Mouse (Mus musculus): ENCODE measurements at regions not wholly inside any gene's neighbourhood (a gene's known extent, or its start where the extent isn't known, plus 50 kb on each side); places are given as distances from the start of the nearest gene placed in this dataset.

DNA sequence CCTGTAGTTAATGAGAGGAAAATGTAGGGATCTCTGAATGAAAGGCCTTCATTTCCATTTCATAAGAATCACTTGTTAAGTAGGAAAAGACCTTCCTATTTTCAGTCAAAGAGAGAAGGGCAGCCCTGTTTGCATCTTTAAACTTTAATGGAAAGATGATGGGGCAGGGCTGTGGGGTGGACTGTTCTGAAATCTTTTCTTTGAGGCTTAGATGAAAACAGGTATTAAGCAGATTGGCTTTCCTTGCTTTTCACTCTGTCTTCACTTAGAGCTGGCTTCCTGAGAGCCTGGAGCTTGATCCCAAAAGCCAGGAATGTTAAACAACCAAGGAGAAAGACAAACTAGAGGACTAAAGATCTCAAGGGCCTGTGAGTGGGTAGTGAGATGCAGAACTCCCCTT is 400.3 kb downstream of the 1810013L24Rik start:
- intact Hi-C loops (cut with DNase I) = no loop called here
- no peak for DNase-seq

DNA sequence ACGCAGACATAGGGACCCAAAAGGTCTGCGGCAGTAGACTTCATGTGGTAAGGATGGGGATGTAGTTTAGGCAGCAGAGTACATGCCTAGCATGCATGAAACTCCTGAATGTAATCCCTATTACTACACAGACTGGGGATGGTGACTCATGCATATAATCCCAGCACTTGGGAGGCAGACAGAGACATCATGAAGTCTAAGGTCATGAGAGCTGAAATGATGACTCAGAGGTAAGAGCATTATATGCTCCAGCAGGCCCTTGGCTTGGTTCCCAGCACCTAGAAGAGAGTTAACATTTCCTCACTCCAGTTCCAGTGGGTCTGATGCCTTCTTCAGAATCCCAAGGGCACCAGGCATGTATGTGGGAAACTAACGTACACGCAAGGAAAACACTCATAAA is 412.2 kb downstream of the 1810013L24Rik start:
- peak; percentile 8 for DNase-seq
- intact Hi-C loops (cut with DNase I) = no loop called here

DNA sequence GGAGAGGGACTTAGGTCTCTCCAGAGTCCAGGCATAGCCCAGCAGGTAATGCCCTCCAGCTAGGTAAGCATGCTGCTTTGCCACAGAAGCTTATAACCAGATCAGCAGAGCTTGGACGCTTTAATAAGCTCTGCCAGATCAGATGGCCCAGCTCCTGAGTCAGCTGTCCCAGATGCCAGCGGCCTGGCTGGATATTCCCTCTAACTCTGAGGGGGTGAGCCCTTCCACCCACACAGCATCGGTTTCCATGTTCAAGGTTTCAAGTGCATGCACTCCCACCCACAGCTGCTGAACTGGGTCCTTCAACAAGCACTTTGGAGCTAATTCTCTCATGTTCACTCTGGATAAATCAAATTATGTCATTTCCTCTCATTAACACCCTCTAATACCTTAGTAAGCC is 417.3 kb downstream of the 1810013L24Rik start:
- intact Hi-C loops (cut with DNase I) = no loop called here
- no peak for DNase-seq

DNA sequence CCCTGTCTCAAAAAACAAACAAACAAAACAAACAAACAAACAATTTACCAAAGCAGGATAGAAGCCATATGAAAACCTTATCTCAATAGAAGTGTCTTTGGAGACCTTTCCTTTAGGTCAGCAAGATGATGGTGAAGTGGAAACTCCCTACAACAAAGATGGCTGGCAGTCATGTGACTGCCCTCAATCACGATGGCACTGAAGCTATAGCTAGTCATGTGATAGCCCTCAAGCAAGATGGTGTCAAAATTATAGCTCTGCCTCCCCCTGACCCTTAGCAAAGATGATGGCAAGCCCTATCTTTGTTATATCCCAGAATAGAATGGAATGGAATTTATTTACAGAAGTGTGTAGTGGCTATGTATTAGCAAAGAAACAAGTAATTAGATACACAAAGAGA is 423.2 kb downstream of the 1810013L24Rik start:
- intact Hi-C loops (cut with DNase I) = no loop called here
- DNase-seq = no peak

DNA sequence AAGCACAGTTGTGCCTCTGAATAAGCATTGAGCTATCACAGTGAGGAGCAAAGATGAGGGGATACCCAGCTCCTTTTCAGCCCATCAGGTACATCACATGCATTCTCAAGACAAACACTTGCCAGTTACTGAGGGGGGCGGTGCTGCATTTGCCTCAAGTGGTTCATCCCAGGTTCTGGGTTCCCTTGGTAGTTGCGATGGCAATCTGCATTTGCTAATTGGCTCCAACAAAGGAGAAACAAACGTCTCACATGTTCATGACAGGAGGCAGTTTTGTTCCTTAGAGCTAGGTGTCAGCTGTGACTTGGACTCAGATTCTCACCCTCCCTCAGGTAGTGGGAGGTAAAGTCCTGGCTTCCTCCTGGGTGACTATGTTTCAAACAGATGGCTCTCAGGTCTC is 425.5 kb downstream of the 1810013L24Rik start:
- no peak for DNase-seq
- intact Hi-C loops (cut with DNase I) = no loop called here

DNA sequence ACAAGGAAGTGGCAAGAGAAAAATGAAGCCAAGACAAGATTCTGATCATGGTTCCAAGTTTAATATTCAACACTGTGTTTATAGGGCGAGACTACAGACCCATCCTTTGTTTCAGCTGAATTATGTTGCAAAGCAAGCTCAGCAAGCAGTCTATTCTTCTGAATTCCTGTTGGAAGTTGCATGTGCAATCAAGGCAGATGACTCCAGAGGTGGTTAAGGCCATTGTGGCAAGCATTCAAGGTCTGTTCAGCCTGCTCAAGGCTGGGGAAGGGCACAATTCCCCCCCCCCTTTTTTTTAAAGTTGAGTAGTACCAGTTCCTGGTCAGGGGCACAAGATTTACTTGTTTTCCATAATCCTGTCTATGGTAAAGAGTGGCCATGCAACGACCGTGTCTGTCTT is 431.1 kb downstream of the 1810013L24Rik start:
- no peak for DNase-seq
- intact Hi-C loops (cut with DNase I) = no loop called here

DNA sequence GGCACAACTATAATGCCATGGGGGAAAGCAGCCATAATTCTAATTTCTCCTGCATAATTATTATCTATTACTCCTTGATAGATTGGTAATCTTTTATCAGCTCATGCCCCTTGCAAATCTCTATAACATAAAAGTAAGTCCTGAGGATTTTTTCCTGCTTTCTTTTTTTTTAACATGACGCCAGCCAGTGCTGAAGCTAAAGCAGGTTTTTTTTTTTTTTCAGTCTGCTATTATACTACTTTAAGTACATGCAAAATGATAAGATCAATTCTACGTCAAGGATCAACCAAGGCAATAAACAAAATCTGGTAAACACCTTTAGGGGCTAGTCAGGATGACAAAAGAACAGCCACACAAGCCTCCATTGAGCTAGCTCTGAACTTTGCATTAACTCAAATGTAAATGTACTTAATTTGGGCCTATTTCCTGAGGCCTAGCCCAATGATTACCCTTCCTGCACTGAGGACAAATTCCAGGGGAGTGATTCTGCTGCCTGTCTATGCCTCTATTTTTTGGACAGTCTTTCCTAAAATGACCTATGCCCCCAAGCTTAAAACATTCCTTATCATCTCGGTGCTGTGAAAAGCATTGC is 434.8 kb downstream of the 1810013L24Rik start:
- DNase-seq = no peak
- intact Hi-C loops (cut with DNase I) = no loop called here

DNA sequence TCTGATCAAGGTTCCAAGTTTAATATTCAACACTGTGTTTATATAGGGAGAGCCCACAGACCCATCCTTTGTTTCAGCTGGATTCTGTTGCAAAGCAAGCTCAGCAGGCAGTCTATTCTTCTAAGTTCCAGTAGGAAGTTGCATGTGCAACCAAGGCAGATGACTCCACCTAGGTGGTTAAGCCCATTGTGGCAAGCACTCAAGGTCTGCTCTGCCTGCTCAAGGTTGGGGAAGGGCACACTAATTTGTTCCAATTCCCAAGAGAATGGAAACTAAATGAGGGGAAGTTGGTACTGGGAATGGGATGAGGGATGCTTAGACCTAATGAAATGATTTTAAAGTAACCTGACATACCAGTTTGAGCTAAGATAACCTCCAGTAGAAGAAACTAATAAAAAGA is 437.3 kb downstream of the 1810013L24Rik start:
- no peak for DNase-seq
- intact Hi-C loops (cut with DNase I) = no loop called here

DNA sequence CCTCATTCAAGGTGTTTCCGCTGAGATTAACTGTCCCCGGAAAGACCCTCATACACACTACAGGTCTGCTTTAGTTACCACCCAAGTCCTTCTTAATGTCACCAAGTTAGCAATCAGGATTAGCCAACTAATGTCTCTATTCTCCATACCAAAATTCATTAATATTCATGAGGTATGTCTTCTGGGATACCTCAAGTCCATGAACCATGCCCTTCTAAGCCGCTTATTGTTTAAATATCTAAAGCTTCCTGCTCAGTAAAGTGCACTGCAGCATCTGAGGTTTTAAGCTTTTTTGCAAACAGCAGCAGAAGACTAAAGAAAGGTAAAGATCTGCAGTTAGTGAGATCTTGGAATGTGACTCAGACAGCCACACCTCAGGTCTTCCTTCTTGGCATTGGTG is 440.2 kb downstream of the 1810013L24Rik start:
- intact Hi-C loops (cut with DNase I) = loop anchor here (10.0 kb wide), 1 partner anchor 195 kb away; no protein-coding TSS in a partner anchor
- DNase-seq = no peak

DNA sequence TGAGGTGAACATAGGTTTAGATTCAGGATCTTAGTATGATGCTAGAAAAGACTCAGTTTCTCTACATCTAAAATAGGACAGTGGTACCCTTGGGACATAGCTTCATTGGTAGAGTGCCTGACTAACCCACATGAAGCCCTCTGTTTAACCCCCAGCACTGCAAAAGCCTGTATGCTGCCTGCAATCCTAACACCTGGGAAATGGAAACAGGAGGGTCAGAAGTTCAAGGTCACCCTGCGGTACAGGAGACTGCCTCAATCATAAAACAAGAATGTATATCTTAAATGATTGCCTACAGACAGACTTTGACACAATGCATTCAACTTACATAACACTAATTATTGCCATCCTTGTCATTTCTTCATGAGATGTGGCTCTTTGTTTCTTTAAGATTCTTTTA is 440.8 kb downstream of the 1810013L24Rik start:
- intact Hi-C loops (cut with DNase I) = loop anchor here (10.0 kb wide), 1 partner anchor 196 kb away; no protein-coding TSS in a partner anchor

DNA sequence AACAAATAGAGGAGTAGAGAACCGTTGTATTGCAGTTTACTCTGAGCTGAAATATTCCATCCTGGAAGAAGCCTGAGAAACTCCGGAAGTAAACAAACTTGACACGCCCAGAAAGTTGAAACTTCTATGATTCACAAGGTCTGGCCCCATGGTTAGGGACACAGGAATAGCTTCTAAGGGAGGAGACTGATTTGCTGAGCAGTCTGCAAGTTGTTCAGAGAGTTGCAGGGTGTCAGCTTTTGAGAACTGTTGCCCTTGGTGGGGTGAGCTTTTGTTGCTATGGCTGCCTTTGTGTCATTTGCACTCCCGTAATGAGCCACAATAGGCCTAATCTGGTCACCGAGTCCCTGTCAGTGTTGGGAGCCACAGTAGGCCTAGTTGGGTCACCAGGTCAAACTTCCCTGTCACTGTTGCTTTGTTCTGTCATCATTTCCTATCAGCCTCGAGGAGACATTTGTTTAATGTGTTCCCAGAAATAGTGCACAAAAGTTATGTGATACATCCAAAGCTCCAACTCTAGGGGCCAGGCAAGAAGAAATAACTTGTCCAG is 443.9 kb downstream of the 1810013L24Rik start:
- DNase-seq = no peak
- intact Hi-C loops (cut with DNase I) = loop anchor here (10.0 kb wide), 1 partner anchor 199 kb away; no protein-coding TSS in a partner anchor

More for the DNA sequence above, 440.8 kb downstream of the 1810013L24Rik start:
- no peak for DNase-seq

DNA sequence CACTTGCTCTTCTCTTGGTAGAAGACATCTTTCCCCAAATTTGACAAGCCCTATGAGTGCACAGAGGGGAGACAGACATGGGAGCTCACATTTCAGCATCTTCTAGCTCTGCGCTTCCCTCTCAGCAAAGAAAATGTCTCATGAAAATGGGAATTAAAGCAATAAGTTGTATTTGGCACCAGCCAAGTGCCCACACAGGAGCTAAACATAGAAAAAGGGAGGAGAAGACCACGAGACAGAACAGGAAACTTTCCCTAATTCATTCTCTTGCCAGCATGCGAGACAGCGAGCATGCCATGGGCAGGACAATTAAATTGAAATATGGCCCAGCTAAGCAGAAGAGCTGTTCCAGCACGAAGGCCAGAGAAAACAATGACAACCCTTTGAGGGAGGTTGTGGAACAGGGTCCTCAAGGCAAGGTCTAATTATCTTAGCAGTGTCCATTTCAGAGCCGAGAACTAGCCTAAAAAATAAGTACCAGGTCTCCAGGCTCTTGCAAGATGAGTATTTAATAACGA is 444.7 kb downstream of the 1810013L24Rik start:
- DNase-seq = no peak
- intact Hi-C loops (cut with DNase I) = loop anchor here (10.0 kb wide), 1 partner anchor 200 kb away; no protein-coding TSS in a partner anchor

DNA sequence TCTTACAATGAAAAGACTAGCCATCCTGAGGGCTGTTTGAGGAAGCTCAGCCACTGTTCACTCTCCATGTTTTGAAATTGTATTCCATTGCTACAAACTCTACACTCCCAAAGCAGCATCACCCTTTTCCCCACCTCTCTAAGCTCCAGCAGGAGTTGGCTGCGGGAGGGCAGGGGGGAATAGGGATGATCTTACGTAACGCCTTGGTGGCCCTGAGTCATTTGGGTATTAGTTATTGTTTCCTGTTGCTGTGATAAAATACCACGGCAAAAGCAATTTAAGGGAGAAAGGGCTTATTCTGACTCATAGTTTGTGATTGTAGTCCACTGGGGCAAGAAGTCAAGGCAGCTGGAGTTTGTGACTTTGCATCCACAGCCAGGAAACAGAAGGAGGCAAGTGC is 445.5 kb downstream of the 1810013L24Rik start:
- intact Hi-C loops (cut with DNase I) = loop anchor here (10.0 kb wide), 1 partner anchor 201 kb away; no protein-coding TSS in a partner anchor

DNA sequence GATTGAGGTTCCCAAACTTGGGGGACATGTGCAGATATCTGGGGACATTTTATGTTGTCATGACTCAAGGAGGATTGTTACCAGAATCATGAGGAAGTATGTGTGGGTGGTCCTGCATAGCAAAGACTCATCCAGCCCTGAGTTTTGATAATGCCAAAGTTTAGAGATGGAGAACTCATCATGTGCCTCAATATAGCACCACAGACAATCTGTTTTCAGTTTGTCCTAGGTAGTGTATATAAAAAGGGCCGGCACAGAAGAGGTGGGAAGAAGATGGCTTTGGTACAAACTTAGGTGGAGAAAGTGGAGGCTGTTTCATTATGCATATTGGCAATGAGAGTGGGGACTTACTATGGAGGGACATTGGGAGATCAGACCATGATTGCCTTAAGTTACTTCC is 447.2 kb downstream of the 1810013L24Rik start:
- DNase-seq = no peak
- intact Hi-C loops (cut with DNase I) = loop anchor here (10.0 kb wide), 1 partner anchor 202 kb away; no protein-coding TSS in a partner anchor

More for the DNA sequence above, 445.5 kb downstream of the 1810013L24Rik start:
- no peak for DNase-seq

DNA sequence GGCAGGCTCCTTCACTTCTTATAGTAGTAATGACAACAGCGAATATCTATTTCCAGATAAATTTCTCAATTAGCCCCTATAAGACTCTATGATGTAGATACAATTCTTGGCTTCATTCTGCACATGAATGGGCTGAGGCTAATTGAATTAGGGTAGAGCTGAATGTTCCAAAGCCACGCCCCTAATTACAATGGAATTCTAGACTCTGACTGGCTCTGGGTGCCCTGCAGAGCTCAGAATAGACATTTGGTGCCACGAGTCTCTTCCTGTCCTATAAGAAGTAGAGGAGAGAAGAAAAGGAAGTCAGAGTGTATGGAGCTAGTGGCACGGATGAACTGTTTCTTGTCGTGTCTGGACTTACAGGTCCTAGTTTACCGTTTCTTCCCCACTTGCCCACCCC is 449.8 kb downstream of the 1810013L24Rik start:
- DNase-seq = no peak
- intact Hi-C loops (cut with DNase I) = loop anchor here (10.0 kb wide), 1 partner anchor 205 kb away; no protein-coding TSS in a partner anchor

DNA sequence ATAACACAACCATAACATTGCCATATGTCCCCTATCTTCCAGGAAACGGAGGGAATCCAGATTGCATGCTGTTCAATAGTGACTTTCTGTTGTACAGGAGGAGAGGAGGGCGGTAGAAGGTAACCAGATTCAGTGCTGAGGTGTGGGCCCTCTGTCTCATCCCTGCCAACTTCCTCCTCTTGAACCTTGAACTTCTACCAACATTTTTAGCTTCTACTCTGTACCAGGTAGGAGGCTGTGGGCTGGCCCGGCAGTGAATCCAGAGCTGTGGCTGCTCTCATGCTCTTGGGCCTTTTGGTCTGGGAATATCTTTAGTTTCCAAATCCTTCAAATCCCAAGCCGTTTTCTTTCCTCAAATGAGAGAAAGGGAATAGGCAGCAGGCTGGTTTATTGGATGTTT is 450.5 kb downstream of the 1810013L24Rik start:
- intact Hi-C loops (cut with DNase I) = no loop called here
- DNase-seq = no peak

DNA sequence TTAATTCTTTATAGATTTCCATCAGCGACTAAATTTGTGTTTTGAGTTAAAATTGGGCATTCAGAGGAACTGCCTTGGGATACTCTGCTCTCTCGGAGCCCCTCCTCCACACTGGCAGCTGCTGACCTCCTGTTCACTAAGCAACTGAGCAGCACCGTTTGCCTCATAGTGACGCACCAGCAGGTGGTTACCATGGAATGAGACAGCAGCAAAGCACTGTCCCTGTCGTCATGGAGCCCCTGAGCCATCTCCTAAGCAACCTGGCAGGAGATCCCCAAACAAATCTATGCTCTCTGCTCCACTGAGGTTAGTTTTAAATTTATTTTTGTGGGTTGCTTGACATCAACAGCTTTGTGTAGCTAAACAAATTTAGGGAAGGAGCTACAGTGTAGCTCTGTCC is 451.0 kb downstream of the 1810013L24Rik start:
- peak; percentile 80 for DNase-seq
- intact Hi-C loops (cut with DNase I) = no loop called here

DNA sequence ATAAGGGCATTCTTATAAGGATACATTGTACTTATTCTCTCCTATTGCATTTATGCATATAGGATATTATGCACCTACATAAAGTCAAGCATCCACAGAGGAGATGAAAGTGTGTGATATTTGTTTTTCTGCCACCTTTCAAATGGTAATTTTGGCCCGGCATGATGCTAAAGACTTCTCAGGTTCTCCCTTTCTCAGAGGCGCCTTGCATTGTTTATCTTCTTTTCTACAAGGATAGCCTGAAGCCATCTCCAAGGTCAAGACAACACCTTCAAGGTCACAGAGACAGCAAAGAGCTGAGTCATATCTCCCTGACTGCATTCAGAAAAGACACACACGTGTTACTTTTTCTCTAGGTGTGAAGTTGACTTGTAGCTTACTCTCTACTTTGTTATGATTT is 454.5 kb downstream of the 1810013L24Rik start:
- intact Hi-C loops (cut with DNase I) = no loop called here
- no peak for DNase-seq

DNA sequence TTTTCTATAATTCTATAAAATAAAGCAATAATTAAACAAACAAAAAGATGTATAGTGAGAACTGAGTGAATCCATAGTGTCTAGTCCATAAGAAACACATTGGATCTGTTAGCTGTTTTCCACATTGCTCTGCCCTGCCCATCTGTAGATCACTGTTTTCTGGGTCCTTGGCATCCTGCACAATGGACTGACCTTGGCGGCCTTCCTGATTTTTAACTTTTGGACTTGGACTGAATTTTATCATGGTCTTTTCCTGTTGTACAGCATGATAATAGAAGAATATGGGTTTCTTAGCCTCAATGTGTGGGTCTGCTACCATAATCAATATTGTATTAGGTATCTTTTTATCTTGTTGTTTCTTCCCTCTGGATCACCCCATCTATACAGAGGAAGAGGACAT is 456.0 kb downstream of the 1810013L24Rik start:
- no peak for DNase-seq
- intact Hi-C loops (cut with DNase I) = no loop called here

DNA sequence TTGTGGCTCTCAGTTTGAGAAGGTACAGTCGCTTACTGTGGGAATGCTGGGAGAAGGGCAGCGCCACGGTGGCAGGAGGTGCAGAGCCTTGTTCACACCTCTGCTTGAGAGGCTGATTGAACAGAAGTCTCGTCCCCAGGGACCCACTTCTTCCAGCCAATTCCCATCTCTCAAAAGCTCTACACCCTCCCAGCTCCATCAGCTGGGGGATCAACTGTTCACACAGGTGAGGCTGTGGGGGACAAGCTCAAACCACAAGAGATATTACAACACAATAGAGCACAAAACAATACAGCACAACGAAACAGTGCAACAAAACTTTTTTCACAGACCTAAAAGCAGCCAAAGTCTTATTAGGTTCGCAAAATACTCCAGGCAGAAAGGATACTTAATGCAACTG is 457.7 kb downstream of the 1810013L24Rik start:
- intact Hi-C loops (cut with DNase I) = no loop called here
- no peak for DNase-seq

DNA sequence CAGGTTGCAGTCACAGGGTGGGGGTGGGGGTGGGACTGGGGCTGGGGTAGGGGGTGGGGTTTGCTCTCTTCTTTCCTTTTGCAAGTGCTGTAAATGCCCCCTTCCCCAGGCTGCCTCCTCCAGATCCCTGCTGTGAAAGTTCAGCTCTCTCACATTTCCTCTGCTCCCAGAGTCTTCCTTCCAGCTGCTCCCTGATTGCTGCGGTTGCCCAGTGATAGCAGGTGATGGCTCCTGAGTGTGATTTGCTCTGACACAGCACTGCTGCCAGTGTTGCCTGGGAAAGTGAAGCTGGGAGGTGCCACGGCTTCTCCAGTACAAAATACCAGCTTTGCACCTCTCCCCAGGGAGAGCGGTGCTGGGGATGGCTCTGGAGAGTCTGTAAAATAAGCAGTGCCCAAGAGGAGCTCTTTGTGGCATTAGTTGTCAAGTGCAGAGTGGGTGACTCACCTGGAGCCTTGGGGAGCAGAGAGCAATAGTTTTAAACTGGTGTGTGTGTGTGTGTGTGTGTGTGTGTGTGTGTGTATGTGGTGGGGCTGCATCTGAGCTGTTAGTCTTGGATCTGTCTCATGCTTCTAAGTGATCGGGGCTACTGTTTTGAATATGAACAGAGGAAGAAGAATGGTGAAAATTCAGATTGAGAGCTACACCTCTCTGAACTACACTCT is 461.6 kb downstream of the 1810013L24Rik start:
- DNase-seq = peak; percentile 25
- intact Hi-C loops (cut with DNase I) = no loop called here

DNA sequence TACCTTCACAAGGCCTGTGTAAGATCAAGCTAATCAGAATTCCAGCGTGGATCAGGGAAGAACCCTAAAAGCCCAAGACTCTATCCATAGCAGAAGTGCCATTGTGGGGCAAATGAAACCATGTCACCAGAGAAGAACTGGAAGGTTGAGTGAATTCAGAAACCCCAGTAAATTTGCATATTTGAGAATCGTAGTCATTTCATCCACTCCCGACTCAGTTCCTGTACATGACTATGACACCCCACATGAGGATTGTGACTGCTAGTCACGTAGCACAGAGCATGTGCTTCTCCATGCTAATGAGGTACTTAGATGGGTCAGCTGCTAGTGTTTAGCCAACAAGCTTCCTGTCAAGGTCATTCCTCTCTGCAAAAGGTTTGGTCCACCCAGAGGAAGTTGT is 473.2 kb downstream of the 1810013L24Rik start:
- intact Hi-C loops (cut with DNase I) = no loop called here
- no peak for DNase-seq

Measured in left cerebral cortex, postnatal 4 days (tissue).